Mouse (Mus musculus): ENCODE measurements around the gene Rnf150.

DNA sequence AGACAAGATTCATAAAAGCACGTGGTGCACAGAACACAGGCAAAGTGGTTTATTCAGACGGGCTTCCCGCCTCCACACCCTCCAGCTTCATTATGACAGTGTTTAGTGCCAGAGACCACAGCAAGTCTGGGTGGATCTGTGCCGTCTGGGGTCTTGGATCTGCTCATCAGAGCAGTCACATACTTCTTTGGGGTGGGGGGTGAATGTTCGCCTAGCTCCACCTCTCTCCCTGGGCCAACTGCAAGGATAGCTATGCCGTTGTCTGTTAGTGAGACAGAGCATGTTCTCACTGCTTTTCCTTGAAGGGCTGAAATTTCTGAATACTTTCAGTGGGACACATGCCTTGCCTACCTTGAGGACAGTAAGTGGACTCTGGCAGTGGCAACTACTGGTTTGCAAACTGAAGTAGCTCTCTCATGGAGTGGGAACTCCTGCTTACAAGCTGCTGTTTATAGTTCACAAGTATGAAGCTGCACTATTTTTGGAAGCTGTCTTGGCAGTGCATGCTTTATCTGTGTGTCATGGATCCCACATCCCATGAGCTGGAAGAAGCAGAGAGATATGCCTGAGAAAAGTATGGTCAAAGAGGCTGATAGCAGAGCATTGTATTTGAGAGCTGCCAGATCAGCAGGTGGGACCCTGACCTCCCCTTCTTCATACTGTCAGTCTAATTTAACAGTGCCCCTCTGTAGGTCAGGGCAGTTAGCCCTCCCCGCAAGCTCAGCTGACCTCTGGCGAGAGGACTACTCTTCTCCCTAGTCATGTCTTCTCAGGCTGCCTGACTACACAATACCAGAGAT is 104.9 kb downstream of the Rnf150 start:
- TF ChIP-seq CTCF (IDR thresholded peaks at IDR 0.05; ENCODE audit: control insufficient read depth, insufficient read depth, insufficient read length), result no peak
- TF ChIP-seq USF1 (IDR thresholded peaks at IDR 0.05; ENCODE audit: low read depth), result no peak
- TF ChIP-seq CEBPB (IDR thresholded peaks at IDR 0.05; ENCODE audit: low read depth), result no peak
- no peak for TF ChIP-seq FOSL1 (IDR thresholded peaks at IDR 0.05; ENCODE audit: insufficient read depth, low read length, poor library complexity, severe bottlenecking)

Data from C2C12 (cell line).